In the genomic region with DNA sequence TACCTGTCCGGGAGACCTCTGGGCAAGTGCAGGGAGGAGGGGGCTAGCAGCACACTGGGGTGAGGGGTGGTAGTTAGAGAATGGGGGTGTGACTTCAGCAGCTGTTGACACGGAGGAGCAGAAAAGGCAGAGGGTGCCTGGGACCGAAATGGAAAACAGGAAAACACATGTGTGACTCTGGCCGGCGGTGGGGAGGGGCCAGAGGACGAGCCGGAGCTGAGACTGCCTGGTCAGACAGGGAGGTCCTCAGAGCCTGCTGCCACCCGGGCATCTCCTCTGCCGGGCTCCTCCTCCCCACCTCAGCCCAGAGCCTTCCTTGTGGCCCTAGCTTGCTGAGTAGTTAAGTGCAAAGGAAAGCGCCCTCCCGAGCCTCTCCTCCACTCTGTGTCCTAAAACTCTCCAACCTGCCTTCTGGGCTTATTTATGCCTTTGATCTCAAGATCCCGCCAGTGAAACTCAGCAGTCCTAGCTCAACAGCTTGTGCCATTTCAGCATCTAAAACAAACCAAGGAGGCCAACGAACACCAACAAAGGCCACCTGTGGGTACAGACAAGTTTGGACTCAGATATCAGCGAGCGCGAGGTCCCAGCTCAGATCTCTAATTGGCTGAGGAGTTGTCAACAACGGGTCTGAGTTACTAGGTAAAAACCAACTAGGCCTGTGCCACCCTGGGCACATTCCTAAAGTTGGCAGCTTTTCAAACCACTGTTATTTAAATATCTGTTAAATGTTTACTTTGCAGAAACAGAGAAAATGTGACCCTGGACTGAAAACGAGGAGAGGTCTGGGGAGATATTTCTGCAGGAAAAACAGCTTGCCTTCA, we compare ENCODE assay signal across 8 mouse cellular contexts. TPM values are rescaled to one million over a fixed set of nuclear protein-coding genes. Genes with fewer than 3 reads are reported as not detected.
DNase-seq lines count a peak whose midpoint lies in the region; ATAC-seq and TF ChIP-seq lines count a peak whose summit lies in the region.

No protein-coding gene starts in this region.

- H3K27ac ChIP-seq in liver, postnatal 0 days (ENCODE audit: low read depth) = peak overlapping the region; percentile 17; the same call in 1 of the 2 replicates
- H3K27ac ChIP-seq in stomach, embryonic 14.5 days (ENCODE audit: low read length) = peak overlapping the region; percentile 68

- no peak for TF ChIP-seq EP300 in liver, postnatal 0 days (IDR thresholded peaks at IDR 0.05; ENCODE audit: low read depth)

- H3K4me3 ChIP-seq in megakaryocyte, embryonic 14.5 days (replicated peaks) = peak overlapping the region; percentile 74
- peak overlapping the region; percentile 29 for H3K4me3 ChIP-seq in liver, postnatal 0 days (ENCODE audit: low read depth, low read length)
- 0 out of 2 replicates have a peak overlapping the region, but pooled peaks have one; percentile 4 for H3K4me3 ChIP-seq in stomach, embryonic 14.5 days (ENCODE audit: low read depth, low read length)

- no peak for ATAC-seq in megakaryocyte, adult 5-6 weeks (ENCODE audit: poor library complexity, severe bottlenecking)
- peak; percentile 72 for ATAC-seq in erythroid progenitor cell, adult 5-6 weeks (replicated peaks; ENCODE audit: low FRiP score, poor library complexity, severe bottlenecking)
- ATAC-seq in liver, postnatal 0 days = peak; percentile 32; the same call in 1 of the 2 replicates
- no peak for ATAC-seq in stomach, embryonic 14.5 days (ENCODE audit: insufficient number of reproducible peaks, insufficient read depth, low FRiP score, low read depth)

- intact Hi-C loops in left cerebral cortex, postnatal 36 days (cut with DNase I) = loop anchor here (5.0 kb wide), 3 partner anchors 37 to 187 kb away; no protein-coding TSS in a partner anchor

- 20% methylated on average over 18 of the region's 18 CpGs for WGBS in liver, postnatal 0 days (ENCODE audit: insufficient replicate concordance)
- 10% methylated on average over 18 of the region's 18 CpGs for WGBS in stomach, embryonic 14.5 days

- peak overlapping the region; percentile 26; the same call in 1 of the 2 replicates for H3K9ac ChIP-seq in liver, postnatal 0 days (replicated peaks)
- H3K9ac ChIP-seq in stomach, embryonic 14.5 days (replicated peaks; ENCODE audit: low read depth, low read length) = 0 out of 2 replicates have a peak overlapping the region, but pooled peaks have one; percentile 6

- peak overlapping the region; percentile 66 for H3K4me2 ChIP-seq in liver, postnatal 0 days (ENCODE audit: low read depth, low read length)
- peak overlapping the region; percentile 31 for H3K4me2 ChIP-seq in stomach, embryonic 14.5 days (replicated peaks; ENCODE audit: low read depth, low read length)

- no peak for TF ChIP-seq CTCF in liver, postnatal 0 days (IDR thresholded peaks at IDR 0.05; ENCODE audit: low read depth)

- peak; percentile 74 for DNase-seq in kidney, adult 11 months
- no peak for DNase-seq in liver, postnatal 0 days
- DNase-seq in left cerebral cortex, postnatal 36 days (ENCODE audit: low spot score in 2 of 2) = no peak
- no peak for DNase-seq in urinary bladder, adult 2 months (ENCODE audit: low spot score)

- peaks cover 7% of the 10 kb centered on the region for H3K27me3 ChIP-seq in megakaryocyte, embryonic 14.5 days (replicated peaks)
- no peaks in the 10 kb centered on the region for H3K27me3 ChIP-seq in liver, postnatal 0 days (ENCODE audit: insufficient read depth, low read length)
- no peaks in the 10 kb centered on the region for H3K27me3 ChIP-seq in stomach, embryonic 14.5 days (ENCODE audit: control insufficient read depth, insufficient read depth, low read length)

- no peaks in the 10 kb centered on the region for H3K36me3 ChIP-seq in megakaryocyte, embryonic 14.5 days (replicated peaks; ENCODE audit: low read length)
- H3K36me3 ChIP-seq in liver, postnatal 0 days (replicated peaks; ENCODE audit: insufficient read depth, low read length) = no peaks in the 10 kb centered on the region
- no peaks in the 10 kb centered on the region for H3K36me3 ChIP-seq in stomach, embryonic 14.5 days (ENCODE audit: control insufficient read depth, insufficient read depth, low read length)

- no peaks in the 10 kb centered on the region for H3K9me3 ChIP-seq in megakaryocyte, embryonic 14.5 days
- no peaks in the 10 kb centered on the region for H3K9me3 ChIP-seq in liver, postnatal 0 days (ENCODE audit: low read length)
- no peaks in the 10 kb centered on the region for H3K9me3 ChIP-seq in stomach, embryonic 14.5 days (ENCODE audit: control insufficient read depth, low read depth, low read length)

- peaks cover 40% of the 10 kb centered on the region for H3K4me1 ChIP-seq in megakaryocyte, embryonic 14.5 days
- H3K4me1 ChIP-seq in liver, postnatal 0 days (ENCODE audit: insufficient read depth) = peaks cover 42% of the 10 kb centered on the region
- peaks cover 24% of the 10 kb centered on the region for H3K4me1 ChIP-seq in stomach, embryonic 14.5 days (ENCODE audit: control insufficient read depth, insufficient read depth, low read length)

RNA-seq across cellular contexts. Expression of gene Slc7a7, which starts 3.5 kb away (rescaled TPM):
- 1.6 TPM in 1 of 2 replicates, not detected in the other for polyA plus RNA-seq in megakaryocyte, embryonic 14.5 days (2012; ENCODE audit: insufficient read depth, low replicate concordance)
- 13.1 and 19.3 TPM in 2 replicates for total RNA-seq in megakaryocyte, adult 5-6 weeks (2015)
- total RNA-seq in megakaryocyte, adult 5-6 weeks (2017) = 15.9 and 16.7 TPM in 2 replicates
- 1.7 and 2.5 TPM in 2 replicates for total RNA-seq in erythroid progenitor cell, adult 5-6 weeks (2015; ENCODE audit: low replicate concordance)
- 1.4 and 1.9 TPM in 2 replicates for total RNA-seq in erythroid progenitor cell, adult 5-6 weeks (2017; ENCODE audit: low replicate concordance)
- polyA plus RNA-seq in liver, postnatal 0 days (2015; fragmentation: Nextera tagmentation; extraction: Ambion mirVana) = 5.0 and 5.1 TPM in 2 replicates
- polyA plus RNA-seq in stomach, embryonic 14.5 days (2014; fragmentation: Nextera tagmentation; extraction: Ambion mirVana) = 10.3 and 11.2 TPM in 2 replicates
- 1 to 10 TPM; 1.9 TPM for total RNA-seq in left cerebral cortex, postnatal 36 days (2021)
- polyA plus RNA-seq in urinary bladder, adult 2 months (2012; rRNA removed) = 8.9 TPM in 2 replicates

RNA-seq across cellular contexts. Expression of gene Mrpl52, which starts 12.6 kb away (rescaled TPM):
- 822 and 954 TPM in 2 replicates for polyA plus RNA-seq in megakaryocyte, embryonic 14.5 days (2012; ENCODE audit: insufficient read depth, low replicate concordance)
- 129 and 145 TPM in 2 replicates for total RNA-seq in megakaryocyte, adult 5-6 weeks (2015)
- 71.4 and 81.6 TPM in 2 replicates for total RNA-seq in megakaryocyte, adult 5-6 weeks (2017)
- total RNA-seq in erythroid progenitor cell, adult 5-6 weeks (2015; ENCODE audit: low replicate concordance) = 74.6 and 93.1 TPM in 2 replicates
- total RNA-seq in erythroid progenitor cell, adult 5-6 weeks (2017; ENCODE audit: low replicate concordance) = 1.1 and 26.1 TPM in 2 replicates
- polyA plus RNA-seq in liver, postnatal 0 days (2015; fragmentation: Nextera tagmentation; extraction: Ambion mirVana) = 261 and 284 TPM in 2 replicates
- polyA plus RNA-seq in stomach, embryonic 14.5 days (2014; fragmentation: Nextera tagmentation; extraction: Ambion mirVana) = 284 and 312 TPM in 2 replicates
- total RNA-seq in left cerebral cortex, postnatal 36 days (2021) = 10 to 100 TPM; 84.6 to 88.0 TPM
- 221 and 233 TPM in 2 replicates for polyA plus RNA-seq in urinary bladder, adult 2 months (2012; rRNA removed)

RNA-seq across cellular contexts. Expression of gene Mmp14, which starts 17.3 kb away (rescaled TPM):
- 2.3 and 20.3 TPM in 2 replicates for polyA plus RNA-seq in megakaryocyte, embryonic 14.5 days (2012; ENCODE audit: insufficient read depth, low replicate concordance)
- total RNA-seq in megakaryocyte, adult 5-6 weeks (2015) = 0.66 and 1.1 TPM in 2 replicates
- 0.61 TPM in 1 of 2 replicates, not detected in the other for total RNA-seq in megakaryocyte, adult 5-6 weeks (2017)
- total RNA-seq in erythroid progenitor cell, adult 5-6 weeks (2015; ENCODE audit: low replicate concordance) = 1.8 TPM in 1 of 2 replicates, not detected in the other
- 1.4 and 1.7 TPM in 2 replicates for total RNA-seq in erythroid progenitor cell, adult 5-6 weeks (2017; ENCODE audit: low replicate concordance)
- polyA plus RNA-seq in liver, postnatal 0 days (2015; fragmentation: Nextera tagmentation; extraction: Ambion mirVana) = 38.1 and 39.8 TPM in 2 replicates
- polyA plus RNA-seq in stomach, embryonic 14.5 days (2014; fragmentation: Nextera tagmentation; extraction: Ambion mirVana) = 154 and 156 TPM in 2 replicates
- total RNA-seq in left cerebral cortex, postnatal 36 days (2021) = 10 to 100 TPM in 1 of 2 experiments, 1 to 10 TPM in 1; 7.2 to 10.8 TPM
- 202 and 226 TPM in 2 replicates for polyA plus RNA-seq in urinary bladder, adult 2 months (2012; rRNA removed)

RNA-seq across cellular contexts. Expression of gene Lrp10, which starts 49.8 kb away (rescaled TPM):
- 312 and 469 TPM in 2 replicates for polyA plus RNA-seq in megakaryocyte, embryonic 14.5 days (2012; ENCODE audit: insufficient read depth, low replicate concordance)
- total RNA-seq in megakaryocyte, adult 5-6 weeks (2015) = 29.9 and 31.2 TPM in 2 replicates
- total RNA-seq in megakaryocyte, adult 5-6 weeks (2017) = 46.9 and 51.7 TPM in 2 replicates
- 21.0 and 22.0 TPM in 2 replicates for total RNA-seq in erythroid progenitor cell, adult 5-6 weeks (2015; ENCODE audit: low replicate concordance)
- 23.0 and 38.6 TPM in 2 replicates for total RNA-seq in erythroid progenitor cell, adult 5-6 weeks (2017; ENCODE audit: low replicate concordance)
- polyA plus RNA-seq in liver, postnatal 0 days (2015; fragmentation: Nextera tagmentation; extraction: Ambion mirVana) = 20.9 and 25.3 TPM in 2 replicates
- 38.1 and 41.7 TPM in 2 replicates for polyA plus RNA-seq in stomach, embryonic 14.5 days (2014; fragmentation: Nextera tagmentation; extraction: Ambion mirVana)
- 10 to 100 TPM; 24.1 to 24.4 TPM for total RNA-seq in left cerebral cortex, postnatal 36 days (2021)
- 81.0 and 93.8 TPM in 2 replicates for polyA plus RNA-seq in urinary bladder, adult 2 months (2012; rRNA removed)

RNA-seq across cellular contexts. Expression of gene Oxa1l, which starts 53.5 kb away (rescaled TPM):
- 42.4 and 55.2 TPM in 2 replicates for polyA plus RNA-seq in megakaryocyte, embryonic 14.5 days (2012; ENCODE audit: insufficient read depth, low replicate concordance)
- 43.0 and 47.8 TPM in 2 replicates for total RNA-seq in megakaryocyte, adult 5-6 weeks (2015)
- 31.5 and 32.2 TPM in 2 replicates for total RNA-seq in megakaryocyte, adult 5-6 weeks (2017)
- 13.3 and 21.0 TPM in 2 replicates for total RNA-seq in erythroid progenitor cell, adult 5-6 weeks (2015; ENCODE audit: low replicate concordance)
- total RNA-seq in erythroid progenitor cell, adult 5-6 weeks (2017; ENCODE audit: low replicate concordance) = 14.0 and 19.3 TPM in 2 replicates
- polyA plus RNA-seq in liver, postnatal 0 days (2015; fragmentation: Nextera tagmentation; extraction: Ambion mirVana) = 27.4 and 28.9 TPM in 2 replicates
- polyA plus RNA-seq in stomach, embryonic 14.5 days (2014; fragmentation: Nextera tagmentation; extraction: Ambion mirVana) = 53.6 and 55.9 TPM in 2 replicates
- 10 to 100 TPM; 52.2 to 52.3 TPM for total RNA-seq in left cerebral cortex, postnatal 36 days (2021)
- polyA plus RNA-seq in urinary bladder, adult 2 months (2012; rRNA removed) = 61.4 and 65.5 TPM in 2 replicates

Comparison
In these comparisons a context has a peak if more than half of its experiments do, and no peak if none do; other contexts are left out.
1. H3K4me3 ChIP-seq: peak in every context shown above with its lines; median percentile 74 in megakaryocyte, embryonic 14.5 days; 29 in liver, postnatal 0 days; 4 in stomach, embryonic 14.5 days.
2. ATAC-seq: peak in erythroid progenitor cell, adult 5-6 weeks (single experiment) and liver, postnatal 0 days (single experiment); none in megakaryocyte, adult 5-6 weeks (single experiment) and stomach, embryonic 14.5 days (single experiment).